Mouse (Mus musculus) embryonic facial prominence, embryonic 13.5 days (tissue): ENCODE results near the gene Inhba. TPM values are rescaled to one million over a fixed set of nuclear protein-coding genes. Genes with fewer than 3 reads are reported as not detected.

Experiments
- ATAC-seq: fragments of 200-750 bp; cut with Nextera tagmentation; 2 replicates; pipeline ENCODE4 v1.8.0; 2017; ENCODE audit warnings: low read depth; ENCODE audit not compliant: insufficient number of reproducible peaks, insufficient read depth, low FRiP score, low TSS enrichment
- H3K27ac ChIP-seq: fragments of 300-500 bp; sonication (generic); 2 replicates; pipeline ENCODE4 v1.5.1; 2015; ENCODE audit warnings: moderate library complexity, mild to moderate bottlenecking, inconsistent platforms
- H3K27me3 ChIP-seq: fragments of 300-500 bp; sonication (generic); 2 replicates; pipeline ENCODE4 v1.6.1; 2015; ENCODE audit warnings: mild to moderate bottlenecking, inconsistent platforms
- H3K36me3 ChIP-seq: fragments of 300-500 bp; sonication (generic); 2 replicates; pipeline ENCODE4 v1.6.1; 2015; ENCODE audit warnings: mild to moderate bottlenecking, inconsistent platforms
- H3K4me1 ChIP-seq: fragments of 300-500 bp; sonication (generic); 2 replicates; pipeline ENCODE4 v1.6.1; 2015; ENCODE audit warnings: inconsistent platforms
- H3K4me2 ChIP-seq: fragments of 300-500 bp; sonication (generic); 2 replicates; pipeline ENCODE4 v1.6.1; 2015; ENCODE audit warnings: moderate library complexity, mild to moderate bottlenecking, inconsistent platforms
- H3K4me3 ChIP-seq: fragments of 300-500 bp; sonication (generic); 2 replicates; pipeline ENCODE4 v1.5.1; 2015; ENCODE audit warnings: mild to moderate bottlenecking, inconsistent platforms
- H3K9ac ChIP-seq: fragments of 300-500 bp; sonication (generic); 2 replicates; pipeline ENCODE4 v1.6.1; 2015; ENCODE audit warnings: mild to moderate bottlenecking, inconsistent platforms
- H3K9me3 ChIP-seq: fragments of 300-500 bp; sonication (generic); 2 replicates; pipeline ENCODE4 v1.6.1; 2016; ENCODE audit warnings: inconsistent platforms
- WGBS: fragments of 180-500 bp; shearing (Covaris S2); methylation state at CpG from one replicate; pipeline ENCODE4 v1.1.7; 2015; ENCODE audit warnings: mixed read lengths; 5-methylcytosine and 5-hydroxymethylcytosine counted together
- polyA plus RNA-seq: library from polyadenylated mRNA; unstranded; fragments of >200 nt; fragmentation: Nextera tagmentation; extraction: Ambion mirVana; gene quantifications from 2 replicates; pipeline ENCODE4 v1.2.1, GENCODE M21; 2015

Inhba gene
- polyA plus RNA-seq, result 31.1 and 31.9 TPM in 2 replicates

DNA sequence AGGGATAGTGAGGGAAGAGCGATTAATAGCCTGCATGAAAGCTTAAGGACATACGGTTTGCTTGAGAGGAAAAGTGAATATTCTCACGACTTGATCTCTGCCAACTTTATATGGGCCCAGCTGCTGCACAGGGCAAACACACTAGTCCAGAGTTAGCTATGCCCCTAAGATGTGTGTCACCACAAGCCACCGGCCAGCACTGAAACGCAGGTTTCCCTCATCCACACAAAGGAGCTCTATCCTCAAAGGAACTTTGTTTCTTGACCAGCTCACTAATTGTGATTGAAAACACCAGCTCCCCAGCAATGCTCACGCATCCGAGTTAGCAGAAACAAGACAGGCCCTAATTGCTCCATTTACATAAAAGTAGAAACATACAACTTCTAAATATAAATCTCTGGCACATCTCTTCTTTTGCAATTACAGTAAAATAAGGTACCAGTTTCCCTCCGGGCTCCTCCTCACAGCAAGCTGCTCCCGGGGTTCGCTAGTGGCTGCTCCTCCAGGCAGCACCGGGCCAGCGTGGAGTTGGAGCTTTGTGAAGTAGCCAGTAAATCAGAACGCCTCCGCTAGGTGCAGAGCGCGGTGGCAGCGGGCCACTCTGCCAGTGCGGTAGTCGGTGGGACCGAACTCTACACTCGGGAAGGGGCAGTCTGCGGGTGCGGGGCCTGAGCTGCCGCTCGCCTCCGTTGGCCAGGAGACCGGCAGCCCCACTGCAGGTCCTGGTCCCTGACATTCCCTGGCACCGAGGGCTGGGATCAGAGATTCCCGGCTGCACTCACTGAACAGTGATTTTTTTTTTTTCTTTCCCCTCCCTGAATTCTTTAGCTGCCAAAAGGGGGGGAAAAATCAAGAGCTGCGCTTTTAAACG is at the start of gene Inhba:
TSS of gene Inhba (plus strand) at position 480 of the 871 bp plus-strand sequence.
- Histone ChIP-seq H3K27ac (peak within 1 kb of the TSS; percentile 66), H3K27me3 (peaks cover 22% of the 10 kb centered on the region)
- 5% methylated on average over 31 of the region's 31 CpGs for WGBS

DNA sequence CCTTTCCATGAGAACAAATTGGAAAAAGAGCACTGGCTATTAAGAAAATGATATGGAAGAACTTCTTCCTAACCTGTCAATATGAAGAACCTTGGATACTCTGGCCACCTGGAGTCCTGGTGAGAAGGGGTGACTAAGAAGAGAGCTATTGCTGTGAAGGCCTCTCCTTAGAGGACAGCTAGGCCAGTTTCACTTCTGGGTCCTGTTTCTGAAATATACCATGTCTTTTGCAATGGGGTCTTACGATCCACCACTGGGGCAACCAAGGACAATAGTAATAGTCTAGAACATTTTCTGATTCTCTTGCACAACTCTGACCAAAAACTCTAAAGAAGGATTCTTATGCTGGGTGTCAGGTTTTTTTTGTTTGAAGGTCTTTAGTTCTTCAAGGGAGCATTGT is 35.1 kb upstream of the Inhba start:
- Histone ChIP-seq H3K9me3 (no peaks in the 10 kb centered on the region), H3K9ac (no peak overlapping the region), H3K4me1 (no peaks in the 10 kb centered on the region), H3K4me2 (no peak overlapping the region), H3K27ac (no peak overlapping the region), H3K4me3 (no peak overlapping the region), H3K36me3 (no peaks in the 10 kb centered on the region), H3K27me3 (no peaks in the 10 kb centered on the region)
- no peak for ATAC-seq
- WGBS, result 94% methylated on average over 1 of the region's 1 CpGs

More for the DNA sequence above, at the start of gene Inhba:
- Histone ChIP-seq H3K4me3 (peak within 1 kb of the TSS; percentile 53), H3K9me3 (no peaks in the 10 kb centered on the region), H3K36me3 (no peaks in the 10 kb centered on the region), H3K9ac (peak within 1 kb of the TSS; percentile 78), H3K4me2 (peak within 1 kb of the TSS; percentile 90), H3K4me1 (peaks cover 22% of the 10 kb centered on the region)
- peak; percentile 62 for ATAC-seq

DNA sequence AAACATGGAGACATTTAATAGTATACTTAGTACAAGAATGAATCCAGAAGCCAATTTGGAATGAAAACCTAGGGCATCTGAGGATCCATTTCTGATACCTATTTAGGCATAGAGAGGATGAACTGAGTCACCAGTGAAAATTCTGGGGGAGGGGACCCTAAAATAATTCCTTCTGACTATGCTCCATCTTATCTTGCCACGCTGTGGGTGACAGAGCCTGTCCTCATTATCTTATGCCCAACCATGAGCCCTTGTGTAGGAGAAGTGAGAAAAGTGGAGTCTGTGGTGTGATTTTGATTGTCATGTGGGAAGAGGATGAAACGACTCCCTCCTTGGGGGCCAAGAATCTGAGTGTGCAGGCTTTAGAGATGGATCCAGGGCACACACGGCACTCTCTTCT is 32.1 kb upstream of the Inhba start:
- Histone ChIP-seq H3K4me1 (no peaks in the 10 kb centered on the region), H3K27me3 (no peaks in the 10 kb centered on the region), H3K27ac (no peak overlapping the region), H3K36me3 (no peaks in the 10 kb centered on the region), H3K9me3 (no peaks in the 10 kb centered on the region), H3K4me2 (no peak overlapping the region), H3K9ac (no peak overlapping the region), H3K4me3 (no peak overlapping the region)
- ATAC-seq, result no peak
- WGBS, result 79% methylated on average over 3 of the region's 3 CpGs

DNA sequence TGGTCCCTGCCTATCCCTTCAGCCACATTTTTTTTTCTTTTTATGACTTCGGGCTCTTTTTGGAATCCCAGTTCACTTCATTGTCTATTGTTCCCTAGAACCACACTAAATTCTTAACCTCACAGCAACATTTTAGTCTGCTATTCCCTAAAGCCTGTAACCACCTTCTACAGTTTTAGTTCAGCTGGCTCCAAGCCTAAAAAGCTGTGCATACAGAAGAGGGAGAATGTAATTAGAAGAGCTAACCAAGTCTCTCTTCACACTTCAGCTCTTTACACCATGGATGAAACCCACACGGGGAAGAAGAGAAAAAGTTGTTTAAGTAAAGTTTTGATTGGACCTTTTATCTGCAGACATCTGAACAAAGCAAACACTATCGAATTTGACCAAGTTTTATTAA is 29.6 kb upstream of the Inhba start:
- no peak for ATAC-seq
- H3K4me3 ChIP-seq, result no peak overlapping the region
- WGBS, result 74% methylated on average over 3 of the region's 3 CpGs

DNA sequence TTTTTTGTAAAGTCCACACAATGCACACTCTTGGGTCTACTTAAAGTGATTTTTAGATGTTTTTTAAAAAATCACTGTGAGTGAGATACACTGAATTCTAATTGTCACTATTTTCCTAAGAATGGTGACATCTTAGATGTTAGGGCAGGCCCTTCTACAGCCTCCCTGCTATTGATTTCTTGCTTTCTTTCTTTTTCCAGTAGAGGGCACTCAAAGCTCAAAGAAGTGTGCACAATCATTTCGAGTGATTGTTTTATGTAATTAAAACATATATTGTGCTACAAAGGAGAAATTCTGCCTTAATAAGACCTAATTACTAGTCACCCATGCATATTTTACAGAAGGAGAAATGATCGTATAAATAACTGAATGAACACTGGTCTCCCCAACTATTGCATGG is 25.9 kb upstream of the Inhba start:
- Histone ChIP-seq H3K27me3 (no peaks in the 10 kb centered on the region), H3K4me3 (no peak overlapping the region), H3K36me3 (no peaks in the 10 kb centered on the region), H3K9me3 (no peaks in the 10 kb centered on the region), H3K4me2 (no peak overlapping the region), H3K27ac (no peak overlapping the region), H3K4me1 (no peaks in the 10 kb centered on the region), H3K9ac (no peak overlapping the region)
- no peak for ATAC-seq
- 57% methylated on average over 2 of the region's 2 CpGs for WGBS

More for the DNA sequence above, 29.6 kb upstream of the Inhba start:
- Histone ChIP-seq H3K9me3 (no peaks in the 10 kb centered on the region), H3K9ac (no peak overlapping the region), H3K4me1 (no peaks in the 10 kb centered on the region), H3K27me3 (no peaks in the 10 kb centered on the region), H3K27ac (no peak overlapping the region), H3K36me3 (no peaks in the 10 kb centered on the region), H3K4me2 (no peak overlapping the region)

DNA sequence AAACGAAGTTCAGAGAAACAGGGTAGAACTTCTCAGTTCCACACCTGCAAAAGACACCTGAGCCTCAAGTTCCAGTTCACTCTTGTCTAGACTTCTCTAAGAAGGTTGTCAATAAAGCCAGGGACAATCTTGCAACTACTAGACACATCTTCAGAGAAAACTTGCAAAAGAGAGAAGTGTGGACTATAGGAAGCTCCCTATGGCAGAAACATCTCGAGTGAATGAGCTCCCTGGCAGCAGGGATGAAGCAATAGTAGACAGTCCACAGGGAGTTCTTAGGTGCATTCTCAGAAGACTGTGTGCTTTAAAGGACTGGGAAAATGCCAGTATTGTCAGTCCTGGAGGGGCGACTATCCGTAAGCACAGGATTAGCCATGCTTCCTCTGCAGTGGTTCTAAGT is 25.5 kb upstream of the Inhba start:
- Histone ChIP-seq H3K27ac (no peak overlapping the region), H3K4me1 (no peaks in the 10 kb centered on the region), H3K4me3 (no peak overlapping the region), H3K9ac (no peak overlapping the region), H3K27me3 (no peaks in the 10 kb centered on the region), H3K36me3 (no peaks in the 10 kb centered on the region), H3K4me2 (no peak overlapping the region), H3K9me3 (no peaks in the 10 kb centered on the region)
- no peak for ATAC-seq
- 89% methylated on average over 4 of the region's 4 CpGs for WGBS

DNA sequence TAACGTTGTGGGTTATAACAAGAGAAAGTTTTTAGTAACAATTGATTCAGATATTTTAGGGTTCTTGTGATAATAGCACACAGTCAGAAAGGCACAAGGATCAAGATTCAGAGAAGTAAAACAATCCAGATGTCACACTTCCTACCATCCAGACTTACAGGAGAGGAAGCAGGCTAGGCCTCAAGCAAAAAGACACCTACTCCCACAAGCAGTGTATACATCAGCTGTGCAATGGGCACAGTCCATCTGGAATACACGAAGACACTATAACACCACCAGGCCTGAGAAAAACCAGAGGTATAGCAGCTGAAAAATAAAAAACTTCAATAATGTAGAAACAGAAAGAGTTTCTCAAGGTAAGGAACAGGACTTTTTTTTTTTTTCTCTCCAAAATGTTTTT is 16.3 kb upstream of the Inhba start:
- Histone ChIP-seq H3K4me3 (no peak overlapping the region), H3K9ac (no peak overlapping the region), H3K4me2 (no peak overlapping the region), H3K27me3 (no peaks in the 10 kb centered on the region), H3K4me1 (no peaks in the 10 kb centered on the region), H3K27ac (no peak overlapping the region), H3K9me3 (no peaks in the 10 kb centered on the region), H3K36me3 (no peaks in the 10 kb centered on the region)
- no peak for ATAC-seq
- 57% methylated on average over 2 of the region's 2 CpGs for WGBS

DNA sequence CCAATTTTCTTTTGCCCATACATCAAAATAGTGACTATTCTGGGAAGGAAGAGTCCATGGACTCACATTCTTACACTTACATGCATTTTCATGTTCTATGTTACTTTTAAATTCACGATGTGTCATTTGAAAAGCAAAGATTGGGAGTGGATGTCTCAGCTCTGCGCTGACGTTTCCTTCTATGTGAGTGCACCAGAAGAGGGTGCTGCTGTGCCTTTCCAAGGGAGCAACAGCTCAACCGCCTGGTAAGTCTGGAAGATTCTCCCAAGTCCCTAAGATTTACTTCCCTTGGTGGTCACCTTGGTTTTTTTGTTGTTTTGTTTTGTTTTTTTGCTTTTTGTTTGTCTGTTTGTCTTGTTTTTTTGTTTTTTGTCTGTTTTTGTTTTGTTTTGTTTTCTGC is 6.1 kb upstream of the Inhba start:
- WGBS, result 7% methylated on average over 4 of the region's 4 CpGs

DNA sequence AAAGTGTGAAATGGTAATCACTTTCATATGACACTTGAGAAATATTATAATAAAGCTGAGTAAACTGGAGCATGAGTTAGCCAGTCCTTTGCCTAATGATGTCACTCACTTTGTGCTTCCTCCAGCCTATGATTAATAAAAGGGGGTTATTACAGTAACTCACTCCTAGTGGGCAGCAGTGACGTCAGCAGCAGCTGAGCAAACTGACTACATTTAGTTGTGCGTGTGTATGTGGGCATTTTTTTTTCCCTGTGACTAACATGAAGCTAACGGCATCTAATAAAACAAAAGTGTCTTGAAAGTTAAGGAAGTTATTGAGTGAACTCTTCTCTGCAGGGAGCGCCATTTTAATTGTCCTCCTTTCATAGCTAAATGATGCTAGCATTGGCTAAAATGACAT is 3.9 kb upstream of the Inhba start:
- Histone ChIP-seq H3K27ac (no peak overlapping the region), H3K36me3 (no peaks in the 10 kb centered on the region), H3K4me3 (no peak overlapping the region), H3K4me1 (peaks cover 12% of the 10 kb centered on the region), H3K9me3 (no peaks in the 10 kb centered on the region), H3K9ac (no peak overlapping the region), H3K4me2 (no peak overlapping the region), H3K27me3 (peaks cover 6% of the 10 kb centered on the region; the same call in 1 of the 2 replicates)
- ATAC-seq, result no peak
- 71% methylated on average over 4 of the region's 4 CpGs for WGBS

More for the DNA sequence above, 6.1 kb upstream of the Inhba start:
- no peaks in the 10 kb centered on the region for H3K4me1 ChIP-seq
- H3K4me2 ChIP-seq, result no peak overlapping the region
- H3K27me3 ChIP-seq, result peaks cover 4% of the 10 kb centered on the region; the same call in 1 of the 2 replicates
- H3K4me3 ChIP-seq, result no peak overlapping the region
- no peaks in the 10 kb centered on the region for H3K9me3 ChIP-seq
- no peak overlapping the region for H3K9ac ChIP-seq
- H3K36me3 ChIP-seq, result no peaks in the 10 kb centered on the region
- H3K27ac ChIP-seq, result no peak overlapping the region
- no peak for ATAC-seq

DNA sequence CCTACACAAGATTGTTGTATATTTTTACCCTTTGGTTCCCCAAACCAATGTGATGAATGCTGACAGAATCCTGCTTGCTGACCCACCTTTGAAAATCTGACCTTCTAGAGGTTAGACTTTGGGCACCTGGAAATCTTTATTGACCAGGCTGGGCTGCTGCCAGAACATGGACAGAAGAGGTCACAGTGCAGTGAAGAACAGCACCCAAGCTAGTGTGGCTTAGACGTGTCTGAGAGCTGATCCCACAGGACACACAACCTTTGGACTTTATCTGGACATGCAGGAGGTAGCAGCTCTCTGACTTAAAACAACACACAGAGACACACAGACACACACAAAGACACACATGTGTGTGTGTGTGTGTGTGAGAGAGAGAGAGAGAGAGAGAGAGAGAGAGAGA is 3.3 kb upstream of the Inhba start:
- WGBS, result 70% methylated on average over 1 of the region's 1 CpGs
- H3K27me3 ChIP-seq, result peaks cover 6% of the 10 kb centered on the region; the same call in 1 of the 2 replicates
- no peak overlapping the region for H3K9ac ChIP-seq
- no peak overlapping the region for H3K4me3 ChIP-seq
- no peaks in the 10 kb centered on the region for H3K36me3 ChIP-seq
- H3K4me2 ChIP-seq, result no peak overlapping the region
- peaks cover 18% of the 10 kb centered on the region for H3K4me1 ChIP-seq
- ATAC-seq, result no peak
- no peaks in the 10 kb centered on the region for H3K9me3 ChIP-seq
- H3K27ac ChIP-seq, result no peak overlapping the region

DNA sequence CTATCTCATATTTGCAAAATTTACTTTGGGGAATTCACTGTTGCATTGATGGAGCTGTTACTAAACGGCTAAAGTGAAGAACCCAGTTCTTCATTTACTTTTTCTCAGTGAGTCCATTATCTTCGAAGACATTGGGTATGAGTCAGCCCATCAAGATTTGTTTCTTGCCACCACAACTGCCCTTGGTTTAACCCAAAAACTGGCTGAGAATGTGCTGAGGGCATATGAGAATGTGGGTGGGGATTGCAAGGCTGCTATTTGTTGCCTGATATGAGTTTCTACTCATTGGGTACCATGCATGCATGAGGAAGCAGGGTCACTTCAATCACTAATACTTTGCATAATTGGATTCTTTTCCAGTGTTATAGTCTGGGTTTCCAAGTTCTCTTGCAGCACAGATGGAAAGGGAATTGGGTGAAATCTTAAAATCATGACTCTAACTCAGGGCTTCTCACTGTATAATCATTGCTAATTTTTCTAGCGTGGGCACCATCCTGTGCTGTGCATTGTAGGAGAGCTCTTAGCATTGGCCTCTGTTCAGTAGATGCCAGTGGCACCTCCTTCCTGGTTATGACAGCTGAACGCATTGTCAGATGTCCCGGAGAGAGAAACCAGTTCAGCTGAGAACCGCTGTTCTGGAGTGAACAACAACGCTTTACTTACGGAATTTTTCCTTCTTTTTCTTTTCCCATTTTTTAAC is 1.7 kb upstream of the Inhba start:
- 92% methylated on average over 8 of the region's 8 CpGs for WGBS
- no peak overlapping the region for H3K4me3 ChIP-seq

DNA sequence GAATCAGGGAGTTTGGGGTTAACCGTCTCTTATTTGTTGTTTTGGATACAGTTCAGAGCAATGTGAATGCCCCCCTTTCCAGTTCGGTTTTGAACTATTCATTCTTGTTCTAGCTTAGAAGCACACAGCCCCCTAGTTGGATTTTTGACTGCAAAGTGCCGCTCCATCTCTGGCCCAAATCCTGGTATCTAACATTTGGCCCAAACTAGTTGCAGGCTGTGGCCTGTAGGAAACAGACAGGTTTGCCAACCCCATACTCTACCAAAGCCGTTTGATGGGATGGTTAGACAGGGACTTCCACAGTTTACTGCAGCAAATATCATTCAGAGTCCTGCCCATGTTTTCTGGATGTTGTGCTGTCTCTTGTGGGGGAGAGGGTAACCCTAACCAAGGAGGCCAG is 1.1 kb upstream of the Inhba start:
- H3K9ac ChIP-seq, result no peak overlapping the region
- H3K27me3 ChIP-seq, result peaks cover 14% of the 10 kb centered on the region; the same call in 1 of the 2 replicates
- H3K4me2 ChIP-seq, result no peak overlapping the region
- H3K27ac ChIP-seq, result no peak overlapping the region
- ATAC-seq, result no peak
- H3K4me1 ChIP-seq, result peaks cover 18% of the 10 kb centered on the region
- H3K4me3 ChIP-seq, result no peak overlapping the region
- no peaks in the 10 kb centered on the region for H3K36me3 ChIP-seq
- 67% methylated on average over 4 of the region's 4 CpGs for WGBS
- no peaks in the 10 kb centered on the region for H3K9me3 ChIP-seq

More for the DNA sequence above, 1.7 kb upstream of the Inhba start:
- ATAC-seq, result no peak
- Histone ChIP-seq H3K4me2 (no peak overlapping the region), H3K9ac (no peak overlapping the region), H3K27ac (no peak overlapping the region), H3K9me3 (no peaks in the 10 kb centered on the region), H3K27me3 (peaks cover 8% of the 10 kb centered on the region; the same call in 1 of the 2 replicates), H3K4me1 (peaks cover 18% of the 10 kb centered on the region), H3K36me3 (no peaks in the 10 kb centered on the region)
